Mouse (Mus musculus) right cerebral cortex, adult 2 months (tissue): Measurements from ENCODE around the gene Kat7.

ENCODE experiments used
- DNase-seq, 2 experiments: peaks; one replicate each; pipeline ENCODE4 v3.0.0; 2021 to 2022; ENCODE audit warnings: low spot score in 2 of 2

The Kat7 gene

GRCm38 (mm10) chr11:95333805-95334204 is 23.8 kb upstream of the Kat7 start:
- no peak for DNase-seq

- DNase-seq: no peak
Measured at GRCm38 (mm10) chr11:95333209-95333608, 23.2 kb upstream of the Kat7 start.

GRCm38 (mm10) chr11:95330662-95331061 is 20.6 kb upstream of the Kat7 start:
- DNase-seq: no peak

GRCm38 (mm10) chr11:95328629-95329028 is 18.6 kb upstream of the Kat7 start:
- no peak for DNase-seq

- no peak for DNase-seq
Measured at GRCm38 (mm10) chr11:95326243-95326642, 16.2 kb upstream of the Kat7 start.

GRCm38 (mm10) chr11:95325832-95326231 is 15.8 kb upstream of the Kat7 start:
- no peak for DNase-seq

- no peak for DNase-seq
Measured at GRCm38 (mm10) chr11:95324181-95324580, 14.1 kb upstream of the Kat7 start.

- DNase-seq: no peak
Measured at GRCm38 (mm10) chr11:95320010-95320409, 10.0 kb upstream of the Kat7 start.

GRCm38 (mm10) chr11:95319506-95319905 is 9.5 kb upstream of the Kat7 start:
- no peak for DNase-seq

- no peak for DNase-seq
Measured at GRCm38 (mm10) chr11:95318116-95318515, 8.1 kb upstream of the Kat7 start.

- no peak for DNase-seq
Measured at GRCm38 (mm10) chr11:95315215-95315955, 5.3 kb upstream of the Kat7 start.

- DNase-seq: no peak
Measured at GRCm38 (mm10) chr11:95311425-95311807, 1.4 kb upstream of the Kat7 start.

GRCm38 (mm10) chr11:95310648-95311424 is 790 bp upstream of the Kat7 start:
- DNase-seq: peak in 1 of 2 experiments; percentile 43

GRCm38 (mm10) chr11:95309510-95310006 is 488 bp downstream of the Kat7 start:
- DNase-seq: peak; percentile 97 to 99

- no peak for DNase-seq
Measured at GRCm38 (mm10) chr11:95307526-95307925, 2.5 kb downstream of the Kat7 start.

GRCm38 (mm10) chr11:95305600-95305999 is 4.4 kb downstream of the Kat7 start:
- no peak for DNase-seq

GRCm38 (mm10) chr11:95301772-95302171 is 8.3 kb downstream of the Kat7 start:
- DNase-seq: no peak

- no peak for DNase-seq
Measured at GRCm38 (mm10) chr11:95299886-95300285, 10.2 kb downstream of the Kat7 start.

GRCm38 (mm10) chr11:95298146-95298545 is 11.9 kb downstream of the Kat7 start:
- no peak for DNase-seq

GRCm38 (mm10) chr11:95295736-95296135 is 14.3 kb downstream of the Kat7 start:
- DNase-seq: no peak

GRCm38 (mm10) chr11:95293017-95293624 is 16.9 kb downstream of the Kat7 start:
- DNase-seq: no peak

GRCm38 (mm10) chr11:95291998-95292397 is 18.0 kb downstream of the Kat7 start:
- DNase-seq: no peak

GRCm38 (mm10) chr11:95282331-95282730 is 27.7 kb downstream of the Kat7 start:
- DNase-seq: no peak
